Mouse (Mus musculus) T-helper 1 cell (primary cell): ENCODE measurements around the gene Lmnb2.

Source experiments
- in situ Hi-C: fragments of 300-600 bp; cut with MboI, MseI; formaldehyde crosslinking; loops from one replicate; pipeline ENCODE4 v1.15.1; 2025; ENCODE audit warnings: high pct_unique_total_duplicates

Lmnb2 gene

DNA sequence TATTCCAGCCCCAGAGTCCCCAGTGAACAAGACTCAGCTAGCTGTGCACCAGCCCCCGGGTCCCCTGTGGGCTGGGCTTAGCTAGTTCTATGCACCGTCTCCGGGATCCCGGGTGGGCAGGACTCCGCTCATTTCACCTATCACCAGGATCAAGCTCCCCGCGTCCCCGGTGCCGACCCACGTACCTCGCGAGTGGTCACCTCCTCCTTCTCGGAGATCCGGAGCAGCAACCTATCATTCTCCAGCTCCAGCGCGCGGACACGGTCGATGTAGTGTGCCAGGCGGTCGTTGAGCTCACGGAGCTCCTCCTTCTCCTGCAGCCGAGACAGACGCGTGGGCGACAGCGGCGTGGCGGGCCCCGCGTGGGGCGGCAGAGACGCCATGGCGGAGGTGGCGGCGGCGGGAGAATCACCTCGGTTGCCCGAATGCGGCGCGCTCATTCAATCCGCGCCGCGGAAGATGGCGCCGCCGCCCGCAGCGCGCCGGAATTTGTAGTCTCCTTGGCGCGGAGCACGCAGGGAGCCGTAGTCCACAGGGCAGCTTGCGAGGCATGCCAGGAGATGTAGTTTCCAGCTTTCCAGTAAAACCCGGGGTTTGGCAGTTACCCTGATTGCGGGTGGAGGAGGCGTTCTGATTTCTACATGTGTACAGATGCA lies at the start of gene Lmnb2:
TSS of gene Lmnb2 (minus strand) at position 467 of the 656 bp plus-strand sequence.
- in situ Hi-C loops = no loop called here

DNA sequence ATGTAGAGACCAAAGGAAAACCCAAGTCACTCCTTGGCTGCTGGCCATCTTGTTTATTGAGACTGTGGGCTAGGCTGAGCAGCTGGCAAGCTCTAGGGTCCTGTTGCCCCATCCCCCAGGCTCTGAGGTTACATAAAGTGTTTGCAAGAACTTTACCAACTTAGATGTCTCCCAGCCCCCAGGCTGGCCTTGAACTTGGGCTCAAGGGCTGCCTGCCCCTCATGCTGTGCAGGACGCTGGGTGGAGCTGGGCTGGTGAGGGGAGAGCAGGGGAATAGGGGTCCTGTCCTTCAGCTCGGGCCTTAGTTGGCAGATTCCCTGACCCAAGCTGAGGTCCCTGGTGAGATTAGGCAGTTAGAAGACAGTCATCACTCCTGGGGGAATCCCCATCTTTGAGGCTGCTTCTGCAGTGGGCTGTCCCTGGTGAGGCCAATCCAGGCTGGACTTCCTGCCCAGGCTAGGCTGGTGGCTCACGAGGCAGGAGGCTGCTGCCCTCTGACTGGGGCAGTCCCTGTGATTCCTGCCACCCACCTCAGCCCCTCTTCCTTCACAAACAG lies 49.1 kb upstream of the Lmnb2 start:
- in situ Hi-C loops = no loop called here

DNA sequence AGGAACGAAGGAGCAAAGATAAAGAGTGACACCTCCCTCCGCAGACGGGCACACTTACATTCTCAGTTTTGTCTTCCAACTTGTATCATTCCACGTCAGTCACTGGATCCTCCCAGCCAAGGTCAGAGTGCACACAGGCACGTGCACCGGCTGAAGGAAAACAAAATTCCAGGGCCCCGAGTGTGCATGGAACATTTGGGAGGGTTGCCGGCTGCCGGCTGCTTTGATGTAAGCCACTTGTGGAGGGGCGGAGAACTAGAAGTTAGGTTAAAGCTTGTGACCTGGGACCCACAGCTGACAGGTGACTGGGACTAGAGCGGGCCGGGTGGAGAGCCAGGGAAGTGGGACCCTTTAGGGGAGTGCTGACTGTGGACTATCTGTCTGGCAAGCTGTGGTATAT lies 48.3 kb upstream of the Lmnb2 start:
- in situ Hi-C loops = no loop called here

DNA sequence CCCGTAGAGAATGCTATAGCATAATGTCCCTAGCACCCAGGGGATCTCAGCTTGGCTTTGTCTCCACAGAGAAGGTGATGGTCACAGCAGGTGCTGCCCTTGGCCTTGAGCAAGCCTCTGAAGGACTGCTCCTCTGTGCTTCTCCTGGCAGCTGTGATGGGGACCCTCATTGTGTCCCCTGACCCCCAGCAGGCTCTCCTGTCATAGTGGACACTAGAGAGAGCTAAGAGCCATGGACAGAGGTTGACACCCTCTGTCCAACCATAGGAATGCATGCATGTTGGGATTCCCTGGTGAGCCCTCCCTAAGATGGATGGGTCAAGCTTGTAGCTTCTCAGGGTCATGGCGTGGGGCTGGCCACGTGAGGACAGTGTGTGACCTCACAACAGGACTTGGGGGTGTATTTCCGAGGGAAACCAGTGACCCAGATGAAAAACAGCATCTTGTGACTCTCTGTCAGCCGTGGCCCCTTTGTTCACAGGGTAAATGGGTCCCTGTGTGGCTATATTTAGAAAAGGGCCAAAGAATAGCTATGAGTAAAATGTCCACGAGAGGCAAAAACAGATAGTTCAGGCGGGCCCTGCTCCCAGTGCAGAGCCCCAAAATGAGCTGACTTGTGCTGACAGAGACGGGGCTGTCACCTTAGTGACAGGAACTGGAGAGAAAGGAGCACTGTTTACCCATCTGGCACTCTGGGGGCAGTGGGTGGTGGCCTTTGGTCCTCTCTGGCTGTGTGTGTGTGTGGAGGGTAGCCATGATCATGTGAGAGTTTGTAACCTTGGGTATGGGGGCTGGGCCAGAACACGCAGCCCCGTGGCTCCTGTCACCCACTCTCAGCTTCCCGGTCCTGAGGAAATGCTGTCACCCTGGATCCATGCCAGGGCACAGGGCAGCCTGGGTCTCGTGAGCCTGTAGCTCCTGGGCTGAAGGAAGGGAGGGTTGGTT lies 45.3 kb upstream of the Lmnb2 start:
- in situ Hi-C loops = no loop called here

DNA sequence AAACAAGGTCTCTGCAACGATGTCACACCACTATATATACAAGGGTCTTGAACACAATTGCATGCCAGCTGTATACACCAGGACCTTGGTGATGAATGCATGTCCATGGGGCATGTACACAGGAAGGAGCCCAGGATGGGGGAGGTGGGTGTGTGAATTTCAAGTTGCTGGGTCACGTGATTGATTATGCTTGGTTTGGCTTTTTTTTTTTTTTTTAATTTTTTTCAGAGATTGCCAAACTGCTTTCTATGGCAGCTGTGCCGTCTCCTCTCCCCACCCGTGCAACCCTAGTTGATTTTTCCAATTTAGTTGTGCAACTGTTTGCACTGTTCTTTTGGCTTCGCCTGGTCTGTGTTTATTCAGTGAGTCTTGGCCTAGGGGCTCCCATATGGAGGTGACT lies 44.5 kb upstream of the Lmnb2 start:
- in situ Hi-C loops = no loop called here

DNA sequence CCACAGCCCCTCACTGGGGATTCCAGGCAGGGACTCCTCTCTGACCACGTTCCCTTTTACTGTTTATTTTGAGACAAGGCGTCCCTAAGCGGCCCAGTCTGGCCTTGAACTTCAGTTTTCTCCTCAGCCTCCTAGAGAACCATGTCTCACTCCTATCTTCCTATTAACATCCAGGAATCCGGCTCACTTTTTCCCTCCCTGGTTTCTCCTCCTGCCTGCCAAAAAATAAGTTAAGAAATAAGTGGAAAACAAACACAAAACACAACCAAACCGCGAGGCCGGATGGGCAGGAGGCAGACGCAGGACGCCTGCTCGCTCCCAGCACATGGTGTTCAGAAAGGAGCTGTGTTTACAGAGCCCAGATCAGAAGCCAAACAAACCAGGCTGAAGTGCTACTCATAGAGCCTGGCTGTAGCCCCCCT lies 44.0 kb upstream of the Lmnb2 start:
- in situ Hi-C loops = no loop called here

DNA sequence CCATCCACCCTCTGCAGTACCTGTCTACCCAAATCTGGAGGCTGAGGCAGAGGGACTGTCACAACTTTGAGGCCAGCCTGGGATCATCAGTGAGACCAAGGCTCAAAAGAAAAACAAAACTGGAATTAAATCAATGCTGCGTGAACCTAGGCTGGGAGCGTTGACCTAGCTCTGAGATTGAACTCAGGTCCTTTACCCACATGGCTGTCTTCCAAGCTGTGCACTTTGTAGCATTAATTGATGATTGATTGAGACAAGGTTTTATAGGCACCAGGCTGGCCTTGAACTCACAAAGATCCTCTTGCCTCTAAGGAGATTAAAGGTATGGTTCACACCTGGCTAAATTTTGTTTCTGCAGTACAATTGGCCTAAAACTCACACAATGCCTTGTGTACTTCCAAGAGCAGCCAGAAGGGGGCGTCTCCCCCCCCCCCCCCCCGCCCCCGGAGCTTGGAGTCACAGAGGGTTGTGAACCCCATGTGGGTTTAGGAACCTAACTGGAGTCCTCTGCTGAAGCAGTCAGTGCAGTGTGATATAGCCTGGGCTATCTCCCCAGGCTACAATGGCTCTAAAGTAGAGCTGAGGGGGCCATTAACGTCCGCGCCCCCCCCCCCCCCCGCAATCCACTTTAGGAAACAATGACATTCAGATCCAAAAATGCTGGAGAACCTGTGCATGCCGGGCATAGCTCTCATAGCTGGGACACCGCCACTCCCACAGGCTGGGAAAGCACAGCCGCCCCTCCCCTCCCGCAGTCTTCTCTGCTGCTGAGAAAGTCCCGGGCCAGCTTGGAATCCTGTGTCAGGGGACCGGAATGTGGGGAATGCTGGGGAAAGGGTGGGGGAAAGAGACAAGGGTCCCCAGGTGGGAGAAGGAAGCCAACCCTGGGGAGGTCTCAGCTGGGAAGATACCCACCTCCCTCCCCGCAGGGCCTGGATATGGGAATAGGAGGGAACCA lies 42.8 kb upstream of the Lmnb2 start:
- in situ Hi-C loops = no loop called here

DNA sequence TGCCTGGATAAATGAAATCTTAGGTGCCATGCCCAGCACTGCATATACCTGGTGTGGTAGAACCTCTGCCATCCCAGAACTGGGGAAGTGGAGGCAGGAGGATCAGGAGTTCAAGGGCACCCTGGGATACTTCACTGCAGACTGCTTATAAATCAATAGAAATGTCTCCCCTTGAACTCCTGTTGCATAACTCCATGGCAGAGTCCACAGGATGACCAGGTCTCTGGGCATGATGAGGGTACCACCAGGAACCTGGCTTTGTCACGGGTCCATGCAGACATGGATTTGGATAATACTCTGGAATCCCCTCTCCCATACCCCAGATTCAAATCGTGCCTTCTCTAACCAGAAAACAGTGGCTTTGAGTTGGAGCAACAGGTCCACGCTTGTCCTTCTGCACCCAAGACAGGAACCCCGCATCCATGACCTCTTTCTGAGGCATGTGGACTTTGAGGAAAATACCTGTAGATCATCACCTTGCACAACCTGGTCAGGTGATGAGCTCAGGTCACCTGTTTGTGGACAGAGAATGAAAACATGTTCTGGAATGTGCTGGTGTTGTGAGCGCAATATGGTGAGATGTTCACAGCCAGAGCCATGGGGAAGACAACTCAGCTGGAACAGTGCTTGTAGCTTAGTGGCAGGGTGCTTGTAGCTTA lies 41.1 kb upstream of the Lmnb2 start:
- in situ Hi-C loops = no loop called here

DNA sequence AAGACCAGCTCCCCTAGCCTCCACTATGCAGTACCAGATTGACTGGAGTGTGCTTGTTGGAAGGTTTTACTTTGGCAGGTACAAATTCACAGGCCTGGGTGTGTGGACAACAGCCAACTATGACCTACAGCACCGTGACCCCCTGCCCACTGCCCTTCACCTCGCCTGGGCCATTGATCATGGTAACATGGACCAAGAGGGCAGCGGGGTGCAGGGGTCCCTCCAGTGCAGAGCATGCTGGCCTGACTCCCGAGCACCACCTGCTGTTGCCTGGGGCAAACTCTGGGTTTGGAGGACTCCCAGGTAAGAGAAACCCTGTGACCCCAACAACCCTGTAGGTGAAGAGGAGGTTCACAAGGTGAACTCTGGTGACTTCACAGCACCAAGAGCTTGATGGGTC lies 39.7 kb upstream of the Lmnb2 start:
- in situ Hi-C loops = no loop called here

DNA sequence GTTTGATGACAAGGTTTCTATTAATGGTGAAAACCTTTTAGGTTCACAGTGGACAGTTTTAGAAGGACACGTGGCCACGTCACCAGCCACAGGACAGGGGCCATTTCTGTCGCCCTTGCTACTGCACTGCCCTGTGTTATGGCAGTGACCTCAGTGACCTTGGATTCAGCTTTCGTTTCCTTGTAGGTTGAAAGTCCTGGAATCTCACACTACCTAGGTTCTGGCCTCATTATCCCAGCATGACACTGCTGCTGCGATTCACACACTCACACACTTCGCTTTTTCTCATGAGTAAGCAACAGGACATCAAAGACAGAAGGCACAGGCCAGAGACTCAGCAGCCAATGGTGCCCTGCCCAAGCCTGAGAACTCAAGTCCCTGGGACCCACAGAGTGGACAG lies 38.9 kb upstream of the Lmnb2 start:
- in situ Hi-C loops = no loop called here

DNA sequence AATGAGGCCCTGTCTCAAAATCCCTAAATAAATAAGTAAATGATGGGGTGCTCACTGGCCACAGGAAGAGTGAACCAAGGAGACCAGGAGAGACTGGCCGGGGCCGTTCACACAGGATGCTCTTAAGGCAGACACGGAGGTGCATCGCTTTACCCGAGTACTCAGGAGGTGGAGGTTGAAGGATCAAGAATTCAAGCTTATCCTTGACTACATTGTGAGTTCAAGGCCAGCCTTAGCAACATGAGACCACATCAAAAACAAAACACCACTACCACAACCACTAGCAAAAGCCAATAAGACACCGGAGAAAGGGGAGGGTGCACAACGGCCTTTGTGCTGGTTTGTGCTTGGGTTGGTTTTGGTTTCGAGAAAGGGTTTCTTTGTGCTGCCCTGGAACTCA lies 38.3 kb upstream of the Lmnb2 start:
- in situ Hi-C loops = no loop called here

DNA sequence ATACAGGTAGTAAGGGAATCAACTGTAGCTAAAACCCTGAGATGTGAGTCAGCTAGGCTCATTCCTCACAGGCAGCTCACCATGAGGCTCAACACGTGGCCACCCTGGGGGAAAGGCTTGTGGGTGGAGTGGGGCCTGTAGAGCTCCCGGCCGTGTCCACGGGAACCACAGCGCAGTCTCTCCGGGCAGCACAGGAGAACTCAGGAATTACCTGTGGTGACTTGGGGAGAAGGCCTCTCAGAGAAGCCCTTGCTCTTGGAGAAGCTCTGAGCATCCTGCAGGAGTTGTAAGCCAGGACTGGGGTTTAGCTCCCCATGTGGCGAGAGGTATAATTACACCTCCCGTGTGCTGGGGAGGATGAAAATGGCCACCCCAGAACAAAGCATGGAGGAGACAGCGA lies 37.5 kb upstream of the Lmnb2 start:
- in situ Hi-C loops = no loop called here

DNA sequence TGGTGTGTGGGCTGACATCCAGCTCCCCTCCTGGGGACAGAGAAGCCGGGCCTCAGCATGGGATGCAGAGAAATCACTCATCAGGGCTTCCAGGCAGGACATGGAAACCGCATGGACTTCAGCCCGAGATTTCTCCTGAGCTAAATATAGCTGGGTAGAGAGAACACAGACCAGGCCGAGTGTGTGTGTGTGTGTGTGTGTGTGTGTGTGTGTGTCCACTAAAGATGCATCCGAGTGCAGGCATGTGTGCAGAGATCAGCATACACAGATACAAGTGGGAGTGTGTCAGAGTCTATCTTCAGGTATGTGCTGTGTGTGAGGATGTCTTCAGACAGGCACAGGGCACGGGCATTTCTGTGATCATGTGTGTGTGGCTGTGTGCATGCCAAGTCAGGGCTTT lies 36.8 kb upstream of the Lmnb2 start:
- in situ Hi-C loops = loop anchor here (5.0 kb wide), 1 partner anchor 32 kb away; no protein-coding TSS in a partner anchor

DNA sequence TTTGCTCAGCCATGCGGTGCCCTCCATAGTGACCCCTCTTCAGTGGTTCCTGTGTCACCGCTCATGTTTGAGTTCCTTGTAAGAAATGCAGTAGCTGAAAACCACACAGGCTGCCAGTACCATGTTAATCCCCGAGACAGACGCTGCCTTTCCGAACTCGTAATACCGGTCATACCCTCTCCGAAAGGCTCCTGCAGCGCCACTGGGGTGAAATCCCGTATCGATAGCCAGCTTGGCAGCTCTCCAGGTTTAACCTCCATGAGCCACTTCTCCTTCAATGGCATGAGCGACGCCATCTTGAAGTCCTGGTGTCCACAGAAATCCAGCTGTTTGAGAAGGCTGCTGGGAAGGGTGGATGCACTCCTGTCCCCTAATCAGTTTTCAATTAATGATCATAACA lies 36.4 kb upstream of the Lmnb2 start:
- in situ Hi-C loops = loop anchor here (5.0 kb wide), 1 partner anchor 33 kb away; no protein-coding TSS in a partner anchor

DNA sequence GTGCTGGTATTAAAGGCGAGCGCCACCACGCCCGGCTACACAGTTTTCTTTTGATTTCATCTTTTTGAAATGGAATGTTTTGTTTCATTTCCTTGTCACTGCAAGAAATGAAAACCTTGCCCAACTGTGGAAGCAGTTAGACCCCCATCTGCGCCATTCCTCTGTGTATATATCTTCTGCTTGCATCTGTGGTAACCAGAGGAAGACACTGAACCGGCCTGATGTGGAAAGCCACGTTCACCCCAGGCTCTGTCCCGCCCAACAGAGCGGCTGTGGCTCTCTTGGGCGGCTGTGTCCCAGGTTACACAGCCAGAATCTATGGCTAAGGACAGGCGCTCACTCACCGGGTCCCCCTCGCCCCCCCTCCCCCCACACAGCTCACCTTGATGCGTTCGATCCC lies 34.4 kb upstream of the Lmnb2 start:
- in situ Hi-C loops = loop anchor here (5.0 kb wide), 1 partner anchor 35 kb away; no protein-coding TSS in a partner anchor

DNA sequence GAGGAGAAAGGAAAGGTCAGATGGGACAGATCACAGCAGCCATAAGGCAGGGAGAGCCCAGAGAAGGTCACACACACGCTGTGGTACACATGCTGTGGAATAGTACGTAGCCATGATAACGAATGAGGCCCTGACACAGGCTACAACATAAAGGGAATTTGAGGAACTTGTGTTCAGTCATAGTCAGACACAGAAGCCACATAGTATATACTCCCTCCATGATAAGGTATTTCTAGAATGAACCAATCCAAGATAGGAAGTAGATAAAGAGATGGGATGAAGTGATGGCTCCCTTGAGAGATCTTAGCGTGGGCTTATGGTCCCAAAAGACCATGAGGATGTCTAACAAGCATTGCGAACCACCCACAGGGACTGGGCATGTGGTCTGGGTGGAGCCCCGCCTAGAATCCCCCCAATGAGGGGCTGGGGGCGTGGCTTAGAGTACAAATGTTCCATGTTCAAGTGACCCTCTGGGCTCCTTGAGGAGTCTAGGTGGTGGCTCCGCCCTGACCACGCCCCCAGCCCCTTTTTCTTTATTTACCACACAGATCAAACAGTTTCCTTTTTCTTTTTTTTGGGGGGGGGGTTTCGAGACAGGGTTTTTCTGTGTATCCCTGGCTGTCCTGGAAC lies 33.8 kb upstream of the Lmnb2 start:
- in situ Hi-C loops = loop anchor here (5.0 kb wide), 1 partner anchor 35 kb away; no protein-coding TSS in a partner anchor

DNA sequence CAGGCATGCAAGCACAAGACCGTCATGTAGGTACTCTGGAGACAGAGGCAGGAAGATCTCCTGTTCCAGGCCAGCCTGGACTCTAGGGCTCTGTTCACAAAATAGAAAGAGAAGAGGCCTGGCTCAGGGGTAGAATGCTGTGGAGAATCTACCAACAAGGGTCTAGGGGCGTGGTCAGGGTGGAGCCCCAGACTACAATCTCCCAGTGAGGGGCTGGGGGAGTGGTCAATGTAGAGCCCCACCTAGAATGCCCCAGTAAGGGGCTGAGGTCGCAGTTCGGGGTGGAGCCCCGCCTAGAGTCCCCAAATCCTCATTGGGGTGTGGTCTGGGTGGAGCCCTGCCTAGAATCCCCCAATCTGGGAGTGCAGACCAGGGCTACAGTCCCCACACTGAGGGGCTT lies 32.3 kb upstream of the Lmnb2 start:
- in situ Hi-C loops = loop anchor here (5.0 kb wide), 1 partner anchor 37 kb away; no protein-coding TSS in a partner anchor

DNA sequence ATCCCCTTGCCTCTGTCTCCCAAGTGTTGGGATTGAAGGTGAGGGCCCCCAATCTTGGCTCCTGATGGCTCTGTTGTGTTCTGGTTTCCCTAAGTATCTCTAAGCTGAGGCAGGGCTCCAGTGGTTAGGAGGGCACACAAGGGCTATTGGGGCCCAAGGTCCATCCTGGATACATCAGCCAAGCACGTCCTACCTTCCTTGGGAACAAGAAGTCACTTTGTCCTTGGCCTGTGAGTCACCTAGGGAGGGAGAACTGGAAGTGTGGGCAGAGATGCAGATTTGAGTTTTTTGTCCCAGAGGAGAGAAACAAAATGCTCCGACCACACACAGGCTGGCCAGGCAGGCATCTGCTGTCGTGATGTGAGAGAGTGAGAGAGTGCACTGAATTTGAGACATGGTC lies 31.0 kb upstream of the Lmnb2 start:
- in situ Hi-C loops = no loop called here

DNA sequence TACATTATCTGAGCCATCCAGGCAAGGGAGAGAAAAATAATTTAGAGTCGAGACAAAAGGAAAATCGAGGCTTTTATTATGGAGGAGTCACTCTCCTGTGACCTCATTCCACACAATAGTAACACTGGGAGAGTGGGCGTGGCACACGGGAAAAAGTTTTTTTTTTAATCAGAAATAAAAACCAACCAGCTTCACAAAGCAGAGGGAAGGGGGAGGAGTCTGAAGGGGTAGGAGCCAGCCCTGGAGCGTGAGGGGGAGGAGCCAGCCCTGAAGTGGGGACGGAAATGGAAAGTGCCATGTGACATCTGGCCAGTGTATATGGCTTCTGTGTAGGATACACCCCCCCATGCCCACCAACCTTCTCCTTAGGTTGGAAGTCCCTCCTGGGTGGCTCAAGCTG lies 30.5 kb upstream of the Lmnb2 start:
- in situ Hi-C loops = no loop called here

DNA sequence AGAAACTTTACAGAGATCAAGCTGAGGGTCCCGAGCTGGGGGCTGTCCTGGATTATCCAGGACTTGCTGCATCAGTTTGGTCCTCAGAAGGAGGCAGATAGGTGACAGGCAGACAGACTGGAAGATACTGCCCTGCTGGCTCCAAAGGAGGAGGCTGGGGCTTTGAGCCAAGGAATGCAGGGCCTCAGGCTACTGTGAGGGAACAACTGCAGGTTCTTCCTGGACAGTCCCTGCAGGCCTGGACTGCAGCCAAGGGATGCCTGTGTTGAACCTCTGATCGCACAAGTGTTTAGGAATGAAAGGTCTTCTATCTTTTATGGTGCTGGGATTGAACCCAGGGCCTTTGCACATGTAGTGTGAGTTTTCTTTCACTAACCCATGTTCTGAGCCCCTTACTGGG lies 29.8 kb upstream of the Lmnb2 start:
- in situ Hi-C loops = no loop called here
